Mouse (Mus musculus): ENCODE data around the gene Fcrl5. TPM values are rescaled to one million over a fixed set of nuclear protein-coding genes. Genes with fewer than 3 reads are reported as not detected.
A peak's percentile ranks its signal among the peaks of the same experiment; 100 is the strongest.
"Not testable (repeated sequence)": the region's sequence is repeated elsewhere in the genome, so short reads cannot be mapped to it uniquely, and the experiment has no call there.

Gene Fcrl5
- polyA plus RNA-seq, 1 experiment: not detected

DNA sequence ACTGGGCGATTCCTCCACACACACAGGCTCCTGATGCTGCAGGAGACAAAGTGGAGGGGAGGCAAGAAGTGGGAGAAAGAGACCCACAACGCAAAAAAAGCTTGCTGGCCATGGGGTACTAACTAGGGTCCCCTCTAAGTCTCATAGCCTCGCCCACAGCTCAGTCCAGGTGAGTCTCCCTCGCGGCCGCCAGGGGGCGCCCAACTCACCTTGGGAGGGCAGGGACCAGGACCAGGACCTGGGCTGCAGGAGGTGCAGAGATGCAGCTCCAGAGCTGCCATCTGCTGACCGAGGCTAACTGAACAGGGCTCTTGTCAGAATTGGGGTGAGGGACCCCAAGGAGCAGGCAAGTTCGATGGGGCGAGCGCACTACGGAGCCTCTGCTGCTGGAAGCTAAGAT, 24.4 kb upstream of the Fcrl5 start:
- peak; percentile 79 for TF ChIP-seq CTCF (IDR thresholded peaks at IDR 0.05; ENCODE audit: borderline replicate concordance, insufficient read depth, low read depth, low read length)
- TF ChIP-seq POLR2A (IDR thresholded peaks at IDR 0.05; ENCODE audit: borderline replicate concordance, insufficient read depth, low read length): no peak
- peak; percentile 22 to 36 for DNase-seq
- WGBS: 12% methylated on average over 12 of the region's 12 CpGs
- H3K4me3 ChIP-seq (replicated peaks; ENCODE audit: insufficient read depth, low read depth, low read length): no peak overlapping the region
- H3K4me1 ChIP-seq (ENCODE audit: control insufficient read depth, insufficient read depth, low read length): no peaks in the 10 kb centered on the region
- no peak overlapping the region for H3K27ac ChIP-seq (ENCODE audit: insufficient read depth, low read length)
- H3K27me3 ChIP-seq (ENCODE audit: control insufficient read depth, insufficient read depth, low read length): no peaks in the 10 kb centered on the region

DNA sequence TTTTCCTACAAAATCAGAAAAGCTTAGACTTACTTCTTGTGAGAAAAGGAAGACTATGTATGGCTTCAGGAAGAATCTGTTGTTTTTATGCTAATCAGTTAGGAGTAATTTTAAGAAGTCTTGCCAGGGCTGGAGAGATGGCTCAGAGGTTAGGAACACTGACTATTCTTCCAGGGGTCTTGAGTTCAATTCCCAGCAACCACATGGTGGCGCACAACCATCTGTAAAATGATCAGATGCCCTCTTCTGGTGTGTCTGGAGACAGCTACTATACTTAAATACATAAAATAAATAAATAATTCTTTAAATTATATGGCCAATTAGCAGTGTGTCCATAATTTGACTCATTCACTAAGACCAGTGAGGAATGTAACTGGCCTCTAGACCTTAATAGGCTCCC, 14.9 kb upstream of the Fcrl5 start:
- TF ChIP-seq POLR2A (IDR thresholded peaks at IDR 0.05; ENCODE audit: borderline replicate concordance, insufficient read depth, low read length): no peak
- TF ChIP-seq CTCF (IDR thresholded peaks at IDR 0.05; ENCODE audit: borderline replicate concordance, insufficient read depth, low read depth, low read length): no peak
- H3K4me1 ChIP-seq (ENCODE audit: control insufficient read depth, insufficient read depth, low read length): no peaks in the 10 kb centered on the region
- WGBS: 81% methylated on average over 1 of the region's 1 CpGs
- no peaks in the 10 kb centered on the region for H3K27me3 ChIP-seq (ENCODE audit: control insufficient read depth, insufficient read depth, low read length)
- no peak overlapping the region for H3K4me3 ChIP-seq (replicated peaks; ENCODE audit: insufficient read depth, low read depth, low read length)
- H3K27ac ChIP-seq (ENCODE audit: insufficient read depth, low read length): no peak overlapping the region
- no peak for DNase-seq

DNA sequence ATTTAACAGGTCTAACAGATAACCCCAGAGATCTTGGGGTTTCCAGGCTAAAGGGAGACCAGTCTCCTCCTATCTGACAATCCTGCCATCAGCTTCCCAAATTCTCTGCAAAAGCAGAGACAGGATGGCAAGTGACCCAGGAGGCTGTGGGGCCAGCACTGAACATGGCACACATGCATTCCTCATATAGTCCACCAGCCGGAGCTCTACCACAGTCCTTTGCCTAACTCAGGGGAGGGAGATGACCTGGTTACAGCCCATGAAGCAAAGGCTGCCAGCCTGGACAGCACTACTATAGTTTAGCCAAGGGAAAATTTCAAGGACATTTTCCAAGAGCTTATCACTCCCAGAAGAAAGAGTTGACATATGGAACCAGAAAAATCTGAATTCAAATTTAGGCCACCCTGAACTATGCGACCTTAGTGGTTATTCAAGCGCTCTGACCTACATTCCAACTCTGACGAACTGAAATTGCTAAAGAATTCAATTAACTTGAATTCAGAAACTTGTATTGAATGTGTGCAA, 13.1 kb upstream of the Fcrl5 start:
- Histone ChIP-seq H3K27ac (ENCODE audit: insufficient read depth, low read length) (no peak overlapping the region), H3K27me3 (ENCODE audit: control insufficient read depth, insufficient read depth, low read length) (no peaks in the 10 kb centered on the region), H3K4me1 (ENCODE audit: control insufficient read depth, insufficient read depth, low read length) (no peaks in the 10 kb centered on the region), H3K4me3 (replicated peaks; ENCODE audit: insufficient read depth, low read depth, low read length) (no peak overlapping the region)
- peak in 1 of 2 experiments; percentile 26 for DNase-seq
- TF ChIP-seq CTCF (IDR thresholded peaks at IDR 0.05; ENCODE audit: borderline replicate concordance, insufficient read depth, low read depth, low read length) (0 out of 2 replicates have a peak, but pooled peaks have one; percentile 9), POLR2A (IDR thresholded peaks at IDR 0.05; ENCODE audit: borderline replicate concordance, insufficient read depth, low read length) (no peak)
- 51% methylated on average over 4 of the region's 4 CpGs for WGBS

DNA sequence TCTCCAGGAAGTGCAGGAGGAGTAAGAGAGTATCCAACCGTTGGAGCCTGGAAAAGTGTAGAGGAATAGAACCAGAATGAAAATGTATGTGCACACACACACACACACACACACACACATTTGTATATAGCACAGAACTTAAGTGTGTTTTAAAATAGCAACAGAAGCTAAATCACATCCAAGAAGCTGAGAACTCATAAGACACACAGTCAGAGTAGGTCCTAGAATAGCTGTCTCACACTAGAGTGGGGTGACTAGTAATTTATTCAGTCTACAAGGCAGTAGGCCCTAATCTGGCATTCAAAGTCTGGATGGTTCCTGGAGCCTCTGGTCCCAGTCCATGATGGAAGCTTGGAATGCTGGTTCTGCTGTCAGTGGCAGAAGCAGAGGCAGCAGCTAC, 5.0 kb downstream of the Fcrl5 start:
- Histone ChIP-seq H3K4me1 (ENCODE audit: control insufficient read depth, insufficient read depth, low read length) (no peaks in the 10 kb centered on the region), H3K27me3 (ENCODE audit: control insufficient read depth, insufficient read depth, low read length) (no peaks in the 10 kb centered on the region), H3K4me3 (replicated peaks; ENCODE audit: insufficient read depth, low read depth, low read length) (no peak overlapping the region), H3K27ac (ENCODE audit: insufficient read depth, low read length) (no peak overlapping the region)
- DNase-seq: no peak
- WGBS: 91% methylated on average over 1 of the region's 1 CpGs
- TF ChIP-seq CTCF (IDR thresholded peaks at IDR 0.05; ENCODE audit: borderline replicate concordance, insufficient read depth, low read depth, low read length) (no peak), POLR2A (IDR thresholded peaks at IDR 0.05; ENCODE audit: borderline replicate concordance, insufficient read depth, low read length) (no peak)

DNA sequence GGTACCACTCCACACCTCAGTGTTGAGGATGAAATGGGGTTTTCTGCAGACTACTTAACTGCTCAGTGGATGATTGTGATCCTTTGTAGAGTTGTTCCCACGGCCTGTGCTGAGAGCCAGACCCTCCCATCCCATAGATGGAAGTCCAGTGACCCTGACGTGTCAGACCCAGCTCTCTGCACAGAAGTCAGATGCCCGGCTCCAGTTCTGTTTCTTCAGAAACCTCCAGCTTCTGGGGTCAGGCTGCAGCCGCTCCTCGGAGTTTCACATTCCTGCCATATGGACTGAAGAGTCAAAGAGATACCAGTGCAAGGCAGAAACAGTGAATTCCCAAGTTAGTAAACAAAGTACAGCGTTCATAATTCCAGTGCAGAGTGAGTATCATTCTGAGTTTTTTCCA, 8.4 kb downstream of the Fcrl5 start:
- Histone ChIP-seq H3K27ac (ENCODE audit: insufficient read depth, low read length) (no peak overlapping the region), H3K4me1 (ENCODE audit: control insufficient read depth, insufficient read depth, low read length) (no peaks in the 10 kb centered on the region), H3K4me3 (replicated peaks; ENCODE audit: insufficient read depth, low read depth, low read length) (no peak overlapping the region), H3K27me3 (ENCODE audit: control insufficient read depth, insufficient read depth, low read length) (no peaks in the 10 kb centered on the region)
- DNase-seq: no peak
- no peak for TF ChIP-seq CTCF (IDR thresholded peaks at IDR 0.05; ENCODE audit: borderline replicate concordance, insufficient read depth, low read depth, low read length)
- no peak for TF ChIP-seq POLR2A (IDR thresholded peaks at IDR 0.05; ENCODE audit: borderline replicate concordance, insufficient read depth, low read length)
- WGBS: 77% methylated on average over 6 of the region's 6 CpGs

DNA sequence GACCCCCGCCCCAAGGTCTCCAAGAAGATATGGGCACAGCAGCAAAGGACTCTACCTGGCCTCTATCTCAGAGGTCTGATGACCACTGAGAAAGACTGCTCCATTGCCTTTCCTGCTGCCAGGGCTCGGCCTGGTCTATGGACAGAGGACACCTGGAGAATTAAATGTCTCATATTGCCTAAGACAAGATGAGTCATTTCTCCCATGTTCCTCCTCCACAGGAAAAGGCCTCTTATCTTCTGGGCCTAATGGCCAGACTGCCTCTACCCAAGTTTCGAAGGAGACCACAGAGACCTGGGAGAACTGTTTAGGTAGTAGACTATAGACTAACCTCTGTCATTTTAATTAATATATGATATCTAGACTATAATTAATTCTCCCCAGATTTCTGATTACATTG, 29.9 kb downstream of the Fcrl5 start:
- H3K27ac ChIP-seq (ENCODE audit: insufficient read depth, low read length): no peak overlapping the region
- H3K4me1 ChIP-seq (ENCODE audit: control insufficient read depth, insufficient read depth, low read length): no peaks in the 10 kb centered on the region
- H3K4me3 ChIP-seq (replicated peaks; ENCODE audit: insufficient read depth, low read depth, low read length): no peak overlapping the region
- TF ChIP-seq CTCF (IDR thresholded peaks at IDR 0.05; ENCODE audit: borderline replicate concordance, insufficient read depth, low read depth, low read length) (no peak), POLR2A (IDR thresholded peaks at IDR 0.05; ENCODE audit: borderline replicate concordance, insufficient read depth, low read length) (no peak)
- no peaks in the 10 kb centered on the region for H3K27me3 ChIP-seq (ENCODE audit: control insufficient read depth, insufficient read depth, low read length)
- no peak for DNase-seq
- 94% methylated on average over 3 of the region's 3 CpGs for WGBS

DNA sequence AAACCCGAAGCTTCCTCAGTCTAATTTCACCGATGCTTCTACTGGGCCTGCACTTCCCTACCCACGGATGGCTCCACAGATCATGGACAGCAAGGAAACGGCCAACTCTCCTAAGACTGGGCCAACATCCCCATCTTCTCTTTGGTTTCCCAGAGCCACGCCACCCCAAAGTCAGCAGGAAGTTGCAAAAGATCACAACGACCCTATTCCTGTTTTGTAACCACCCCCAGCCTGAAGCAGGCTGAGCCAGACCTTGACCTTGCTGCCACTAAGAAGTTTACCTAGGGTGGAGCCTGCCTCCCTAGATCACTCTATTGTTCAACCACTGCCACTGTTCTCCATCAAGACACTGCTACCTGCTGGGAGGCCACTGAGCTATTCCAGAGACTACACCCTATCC, 31.4 kb downstream of the Fcrl5 start:
- no peak overlapping the region for H3K27ac ChIP-seq (ENCODE audit: insufficient read depth, low read length)
- H3K4me3 ChIP-seq (replicated peaks; ENCODE audit: insufficient read depth, low read depth, low read length): no peak overlapping the region
- TF ChIP-seq CTCF (IDR thresholded peaks at IDR 0.05; ENCODE audit: borderline replicate concordance, insufficient read depth, low read depth, low read length) (no peak), POLR2A (IDR thresholded peaks at IDR 0.05; ENCODE audit: borderline replicate concordance, insufficient read depth, low read length) (no peak)
- no peaks in the 10 kb centered on the region for H3K27me3 ChIP-seq (ENCODE audit: control insufficient read depth, insufficient read depth, low read length)
- WGBS: 77% methylated on average over 6 of the region's 6 CpGs
- H3K4me1 ChIP-seq (ENCODE audit: control insufficient read depth, insufficient read depth, low read length): no peaks in the 10 kb centered on the region
- no peak for DNase-seq

DNA sequence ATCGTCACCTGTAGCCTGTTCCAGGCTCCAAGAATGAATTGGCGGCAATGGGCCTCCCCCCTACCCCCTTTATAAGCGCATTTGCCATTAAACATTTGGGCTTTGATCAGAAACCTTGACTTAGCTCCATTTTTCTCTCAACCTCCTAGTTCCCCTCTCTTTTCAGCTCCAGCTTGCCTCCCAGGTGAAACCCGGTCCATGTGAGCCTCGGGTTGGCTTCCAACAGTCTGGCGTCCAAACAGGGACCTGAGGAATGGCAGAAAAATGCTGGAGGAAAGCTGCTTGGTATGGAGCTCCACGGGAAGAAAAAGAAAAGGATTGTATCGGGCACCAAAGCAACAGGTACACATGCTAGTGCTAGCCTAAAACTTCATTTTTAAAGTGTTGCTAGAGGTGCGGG, 31.8 kb downstream of the Fcrl5 start:
- Histone ChIP-seq H3K27ac (ENCODE audit: insufficient read depth, low read length) (no peak overlapping the region), H3K27me3 (ENCODE audit: control insufficient read depth, insufficient read depth, low read length) (no peaks in the 10 kb centered on the region), H3K4me1 (ENCODE audit: control insufficient read depth, insufficient read depth, low read length) (no peaks in the 10 kb centered on the region), H3K4me3 (replicated peaks; ENCODE audit: insufficient read depth, low read depth, low read length) (no peak overlapping the region)
- 85% methylated on average over 9 of the region's 9 CpGs for WGBS
- TF ChIP-seq CTCF (IDR thresholded peaks at IDR 0.05; ENCODE audit: borderline replicate concordance, insufficient read depth, low read depth, low read length): no peak
- no peak for TF ChIP-seq POLR2A (IDR thresholded peaks at IDR 0.05; ENCODE audit: borderline replicate concordance, insufficient read depth, low read length)
- DNase-seq: no peak

DNA sequence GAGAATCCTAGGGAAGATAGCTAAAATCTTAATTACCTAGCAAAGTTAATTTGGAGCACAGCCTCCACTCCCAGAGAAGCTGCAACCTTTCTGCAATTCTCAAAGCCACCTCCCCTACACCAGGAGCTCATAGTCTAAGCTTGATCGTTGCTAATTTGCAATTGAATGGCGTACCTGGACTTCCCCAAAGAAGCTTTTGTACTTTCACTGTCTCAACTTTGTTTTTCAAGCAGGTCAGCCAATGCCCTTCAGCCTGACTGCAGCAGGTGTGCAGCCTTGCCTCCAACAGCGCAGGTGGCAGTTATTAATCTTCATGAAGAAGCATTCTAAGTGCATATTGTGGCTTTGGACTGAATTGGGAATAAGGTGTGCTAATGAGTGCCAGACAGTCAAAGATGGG, 42.4 kb downstream of the Fcrl5 start:
- H3K4me3 ChIP-seq (replicated peaks; ENCODE audit: insufficient read depth, low read depth, low read length); H3K27ac ChIP-seq (ENCODE audit: insufficient read depth, low read length); DNase-seq; H3K4me1 ChIP-seq (ENCODE audit: control insufficient read depth, insufficient read depth, low read length); H3K27me3 ChIP-seq (ENCODE audit: control insufficient read depth, insufficient read depth, low read length): not testable (repeated sequence)
- 89% methylated on average over 3 of the region's 3 CpGs for WGBS

DNA sequence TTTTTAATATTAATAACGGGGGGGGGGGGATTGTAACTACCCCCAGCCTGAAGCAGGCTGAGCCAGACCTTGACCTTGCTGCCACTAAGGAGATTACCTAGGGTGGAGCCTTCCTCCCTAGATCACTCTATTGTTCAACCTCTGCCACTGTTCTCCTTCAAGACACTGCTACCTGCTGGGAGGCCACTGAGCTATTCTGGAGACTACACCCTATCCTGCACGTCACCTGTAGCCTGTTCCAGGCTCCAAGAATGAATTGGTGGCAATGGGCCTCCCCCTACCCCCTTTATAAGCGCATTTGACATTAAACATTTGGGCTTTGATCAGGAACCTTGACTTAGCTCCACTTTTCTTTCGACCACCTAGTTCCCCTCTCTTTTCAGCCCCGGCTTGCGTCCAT, 43.0 kb downstream of the Fcrl5 start:
- H3K4me1 ChIP-seq (ENCODE audit: control insufficient read depth, insufficient read depth, low read length); H3K27ac ChIP-seq (ENCODE audit: insufficient read depth, low read length); H3K27me3 ChIP-seq (ENCODE audit: control insufficient read depth, insufficient read depth, low read length); H3K4me3 ChIP-seq (replicated peaks; ENCODE audit: insufficient read depth, low read depth, low read length); DNase-seq: not testable (repeated sequence)
- WGBS: 84% methylated on average over 6 of the region's 6 CpGs

DNA sequence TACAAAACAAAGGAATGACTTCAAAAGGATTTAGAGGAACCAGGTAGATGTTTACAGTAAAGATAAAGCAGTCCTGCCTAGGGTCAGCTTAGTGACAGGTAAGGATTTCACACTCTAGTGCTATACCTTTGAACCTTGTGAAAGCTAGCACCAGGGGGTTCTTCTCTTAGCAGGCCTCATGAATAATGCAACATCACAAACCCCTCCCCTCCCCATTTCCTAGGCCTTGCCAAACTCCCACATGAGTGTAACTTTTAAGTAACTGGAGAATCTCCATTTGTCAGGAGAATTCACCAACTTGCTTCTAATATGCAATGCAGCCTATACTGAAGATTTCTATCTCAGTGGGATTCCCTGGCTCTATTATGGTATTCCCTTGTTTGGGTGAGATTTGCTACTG, 43.7 kb downstream of the Fcrl5 start:
- not testable (repeated sequence) for H3K4me1 ChIP-seq (ENCODE audit: control insufficient read depth, insufficient read depth, low read length); H3K4me3 ChIP-seq (replicated peaks; ENCODE audit: insufficient read depth, low read depth, low read length); DNase-seq; H3K27me3 ChIP-seq (ENCODE audit: control insufficient read depth, insufficient read depth, low read length); H3K27ac ChIP-seq (ENCODE audit: insufficient read depth, low read length)
